Mouse (Mus musculus) gonadal fat pad, adult 2 months (tissue): ENCODE measurements around the gene a. TPM values are rescaled to one million over a fixed set of nuclear protein-coding genes. Genes with fewer than 3 reads are reported as not detected.

Experiments used
- DNase-seq: peaks from one replicate; pipeline ENCODE4 v3.0.0-alpha.2; 2012; ENCODE audit warnings: low read depth
- polyA plus RNA-seq: library from polyadenylated mRNA; depleted of rRNA; stranded (reverse); fragments of >200 nt; gene quantifications from 2 replicates; pipeline ENCODE4 v1.2.3, GENCODE M21; 2012; rRNA removed

Gene a
- 0.39 TPM in 1 of 2 replicates, not detected in the other for polyA plus RNA-seq

GRCm38 (mm10) chr2:154790656-154791483, at the start of gene a, which contains the start of gene Raly:
Gene a, plus strand, starts transcription at chr2:154791402.
Gene Raly, plus strand, starts transcription at chr2:154791096.
- peak; percentile 55 for DNase-seq

- DNase-seq = no peak
Observed at GRCm38 (mm10) chr2:154742911-154743819, 48.0 kb upstream of the a start.

- no peak for DNase-seq
Observed at GRCm38 (mm10) chr2:154743915-154744314, 47.3 kb upstream of the a start.

- DNase-seq = no peak
Observed at GRCm38 (mm10) chr2:154748383-154748782, 42.8 kb upstream of the a start.

- no peak for DNase-seq
Observed at GRCm38 (mm10) chr2:154749046-154750036, 41.9 kb upstream of the a start.

- no peak for DNase-seq
Observed at GRCm38 (mm10) chr2:154751924-154752323, 39.3 kb upstream of the a start.

GRCm38 (mm10) chr2:154754068-154754560, 37.1 kb upstream of the a start:
- no peak for DNase-seq

GRCm38 (mm10) chr2:154755791-154756190, 35.4 kb upstream of the a start:
- no peak for DNase-seq

GRCm38 (mm10) chr2:154757691-154758090, 33.5 kb upstream of the a start:
- DNase-seq = no peak

- DNase-seq = no peak
Observed at GRCm38 (mm10) chr2:154758454-154758853, 32.7 kb upstream of the a start.

- no peak for DNase-seq
Observed at GRCm38 (mm10) chr2:154763226-154763625, 28.0 kb upstream of the a start.

GRCm38 (mm10) chr2:154764828-154765497, 26.2 kb upstream of the a start:
- no peak for DNase-seq

GRCm38 (mm10) chr2:154765554-154766008, 25.6 kb upstream of the a start:
- DNase-seq = no peak

- no peak for DNase-seq
Observed at GRCm38 (mm10) chr2:154767051-154767450, 24.2 kb upstream of the a start.

- DNase-seq = no peak
Observed at GRCm38 (mm10) chr2:154769930-154770329, 21.3 kb upstream of the a start, which contains the start of gene Gm14214. Gene Gm14214, minus strand, starts transcription at chr2:154770030.

- no peak for DNase-seq
Observed at GRCm38 (mm10) chr2:154771604-154772003, 19.6 kb upstream of the a start.

- no peak for DNase-seq
Observed at GRCm38 (mm10) chr2:154774032-154774431, 17.2 kb upstream of the a start.

- no peak for DNase-seq
Observed at GRCm38 (mm10) chr2:154776496-154776895, 14.7 kb upstream of the a start.

- no peak for DNase-seq
Observed at GRCm38 (mm10) chr2:154779648-154780047, 11.6 kb upstream of the a start.

GRCm38 (mm10) chr2:154782361-154782760, 8.8 kb upstream of the a start:
- no peak for DNase-seq
